Comparison of ENCODE assay signal across 12 mouse cellular contexts in genomic region chr14:121780144-121780913, GRCm38 (mm10). TPM values are rescaled to one million over a fixed set of nuclear protein-coding genes. Genes with fewer than 3 reads are reported as not detected.
DNase-seq lines count a peak whose midpoint lies in the region; ATAC-seq and TF ChIP-seq lines count a peak whose summit lies in the region.
"Had no signal": no experiment of that assay in that cellular context is flagged by ENCODE, and none has a peak within 500 bp of the region (broad histone marks: within the 10 kb centered on the region; RNA-seq: fewer than 3 reads in every experiment).

No protein-coding gene starts in this region.

- no peak for DNase-seq in kidney, postnatal 25 days
- DNase-seq: midbrain, embryonic 14.5 days had no signal

- TF ChIP-seq POLR2A in cortical plate, adult 2 months (IDR thresholded peaks at IDR 0.05; ENCODE audit: extremely low read depth, insufficient read depth, low read length): no peak

- 81% methylated on average over 11 of the region's 11 CpGs for WGBS in forebrain, embryonic 12.5 days
- 81% methylated on average over 11 of the region's 11 CpGs for WGBS in forebrain, embryonic 13.5 days
- WGBS in kidney, embryonic 15.5 days: 42% methylated on average over 11 of the region's 11 CpGs
- WGBS in limb, embryonic 13.5 days: 33% methylated on average over 11 of the region's 11 CpGs
- WGBS in midbrain, embryonic 15.5 days: 77% methylated on average over 11 of the region's 11 CpGs

- no peak for TF ChIP-seq CTCF in cortical plate, adult 2 months (IDR thresholded peaks at IDR 0.05; ENCODE audit: extremely low read depth, insufficient read depth, low read length)

- no peak for ATAC-seq in forebrain, embryonic 12.5 days (ENCODE audit: low FRiP score)
- ATAC-seq in forebrain, embryonic 13.5 days: no peak
- peak; percentile 20; the same call in 1 of the 2 replicates for ATAC-seq in kidney, embryonic 15.5 days (replicated peaks; ENCODE audit: low FRiP score)
- ATAC-seq in limb, embryonic 13.5 days (ENCODE audit: low FRiP score, low read depth): no peak
- ATAC-seq in erythroblast, adult 5-6 weeks (replicated peaks; ENCODE audit: low FRiP score, poor library complexity, severe bottlenecking): no peak
- ATAC-seq in midbrain, embryonic 15.5 days (replicated peaks): no peak
- ATAC-seq: forebrain, embryonic 15.5 days had no signal

- H3K9me3 ChIP-seq in forebrain, embryonic 12.5 days: no peaks in the 10 kb centered on the region
- no peaks in the 10 kb centered on the region for H3K9me3 ChIP-seq in forebrain, embryonic 13.5 days (replicated peaks)
- H3K9me3 ChIP-seq in kidney, embryonic 15.5 days (replicated peaks): no peaks in the 10 kb centered on the region
- no peaks in the 10 kb centered on the region for H3K9me3 ChIP-seq in limb, embryonic 13.5 days
- no peaks in the 10 kb centered on the region for H3K9me3 ChIP-seq in midbrain, embryonic 15.5 days
- H3K9me3 ChIP-seq: forebrain, embryonic 15.5 days; G1E had no signal

- H3K27me3 ChIP-seq in forebrain, embryonic 12.5 days: no peaks in the 10 kb centered on the region
- no peaks in the 10 kb centered on the region for H3K27me3 ChIP-seq in forebrain, embryonic 13.5 days
- H3K27me3 ChIP-seq in kidney, embryonic 15.5 days: no peaks in the 10 kb centered on the region
- 0 out of 2 replicates have a peak, but pooled peaks cover 12% of the 10 kb centered on the region for H3K27me3 ChIP-seq in limb, embryonic 13.5 days
- H3K27me3 ChIP-seq in midbrain, embryonic 15.5 days (replicated peaks): no peaks in the 10 kb centered on the region
- H3K27me3 ChIP-seq: forebrain, embryonic 15.5 days had no signal

- H3K4me3 ChIP-seq in forebrain, embryonic 12.5 days (replicated peaks): no peak overlapping the region
- no peak overlapping the region for H3K4me3 ChIP-seq in forebrain, embryonic 13.5 days
- no peak overlapping the region for H3K4me3 ChIP-seq in kidney, embryonic 15.5 days (replicated peaks)
- H3K4me3 ChIP-seq in cortical plate, adult 2 months (ENCODE audit: insufficient read depth, low read length): no peak overlapping the region
- H3K4me3 ChIP-seq in limb, embryonic 13.5 days: no peak overlapping the region
- no peak overlapping the region for H3K4me3 ChIP-seq in midbrain, embryonic 15.5 days
- H3K4me3 ChIP-seq: forebrain, embryonic 15.5 days had no signal

- no peak overlapping the region for H3K4me2 ChIP-seq in forebrain, embryonic 12.5 days
- no peak overlapping the region for H3K4me2 ChIP-seq in forebrain, embryonic 13.5 days
- no peak overlapping the region for H3K4me2 ChIP-seq in kidney, embryonic 15.5 days
- peak overlapping the region; percentile 14; the same call in 1 of the 2 replicates for H3K4me2 ChIP-seq in limb, embryonic 13.5 days (replicated peaks)
- no peak overlapping the region for H3K4me2 ChIP-seq in midbrain, embryonic 15.5 days
- H3K4me2 ChIP-seq: forebrain, embryonic 15.5 days had no signal

- no peak overlapping the region for H3K9ac ChIP-seq in forebrain, embryonic 12.5 days
- H3K9ac ChIP-seq in forebrain, embryonic 13.5 days: no peak overlapping the region
- H3K9ac ChIP-seq in kidney, embryonic 15.5 days: no peak overlapping the region
- no peak overlapping the region for H3K9ac ChIP-seq in limb, embryonic 13.5 days
- no peak overlapping the region for H3K9ac ChIP-seq in midbrain, embryonic 15.5 days
- H3K9ac ChIP-seq: forebrain, embryonic 15.5 days; liver, embryonic 14.5 days had no signal

- no peaks in the 10 kb centered on the region for H3K4me1 ChIP-seq in forebrain, embryonic 12.5 days
- H3K4me1 ChIP-seq in forebrain, embryonic 13.5 days: no peaks in the 10 kb centered on the region
- peaks cover 29% of the 10 kb centered on the region for H3K4me1 ChIP-seq in kidney, embryonic 15.5 days
- no peaks in the 10 kb centered on the region for H3K4me1 ChIP-seq in cortical plate, adult 2 months (ENCODE audit: control insufficient read depth, insufficient read depth, low read length)
- peaks cover 27% of the 10 kb centered on the region for H3K4me1 ChIP-seq in limb, embryonic 13.5 days
- H3K4me1 ChIP-seq in midbrain, embryonic 15.5 days: no peaks in the 10 kb centered on the region
- H3K4me1 ChIP-seq: forebrain, embryonic 15.5 days had no signal

- 0 out of 2 replicates have a peak overlapping the region, but pooled peaks have one; percentile 13 for H3K27ac ChIP-seq in forebrain, embryonic 12.5 days
- no peak overlapping the region for H3K27ac ChIP-seq in forebrain, embryonic 13.5 days
- H3K27ac ChIP-seq in kidney, embryonic 15.5 days: peak overlapping the region; percentile 90
- peak overlapping the region; percentile 6; the same call in 1 of the 2 replicates for H3K27ac ChIP-seq in cortical plate, adult 2 months (ENCODE audit: insufficient read depth, low read length)
- H3K27ac ChIP-seq in limb, embryonic 13.5 days: peak overlapping the region; percentile 69
- no peak overlapping the region for H3K27ac ChIP-seq in midbrain, embryonic 15.5 days
- H3K27ac ChIP-seq: forebrain, embryonic 15.5 days; liver, embryonic 14.5 days had no signal

- no peaks in the 10 kb centered on the region for H3K36me3 ChIP-seq in forebrain, embryonic 12.5 days (replicated peaks)
- no peaks in the 10 kb centered on the region for H3K36me3 ChIP-seq in forebrain, embryonic 13.5 days (ENCODE audit: poor library complexity, severe bottlenecking)
- H3K36me3 ChIP-seq in kidney, embryonic 15.5 days: no peaks in the 10 kb centered on the region
- no peaks in the 10 kb centered on the region for H3K36me3 ChIP-seq in limb, embryonic 13.5 days
- H3K36me3 ChIP-seq in midbrain, embryonic 15.5 days (replicated peaks): no peaks in the 10 kb centered on the region
- H3K36me3 ChIP-seq: forebrain, embryonic 15.5 days had no signal

RNA-seq across cellular contexts. Expression of gene Dock9, which starts 17.3 kb away (rescaled TPM):
- polyA plus RNA-seq in forebrain, embryonic 12.5 days (2016; fragmentation: Nextera tagmentation; extraction: Ambion mirVana): 4.4 and 4.8 TPM in 2 replicates
- polyA plus RNA-seq in forebrain, embryonic 13.5 days (2015; fragmentation: Nextera tagmentation; extraction: Ambion mirVana): 4.2 and 5.2 TPM in 2 replicates
- 10.1 and 11.1 TPM in 2 replicates for polyA plus RNA-seq in kidney, embryonic 15.5 days (2015; fragmentation: Nextera tagmentation; extraction: Ambion mirVana)
- polyA plus RNA-seq in cortical plate, adult 2 months (2012; rRNA removed): 68.4 and 74.9 TPM in 2 replicates
- polyA plus RNA-seq in limb, embryonic 13.5 days (2015; fragmentation: Nextera tagmentation; extraction: Ambion mirVana): 4.9 and 5.4 TPM in 2 replicates
- 0.19 and 4.8 TPM in 2 replicates for total RNA-seq in erythroblast, adult 5-6 weeks (2015; ENCODE audit: low replicate concordance)
- total RNA-seq in erythroblast, adult 5-6 weeks (2017; ENCODE audit: low replicate concordance): 1.1 and 1.5 TPM in 2 replicates
- polyA plus RNA-seq in midbrain, embryonic 15.5 days (2015; fragmentation: Nextera tagmentation; extraction: Ambion mirVana): 12.9 and 14.5 TPM in 2 replicates

Comparison
In these comparisons a context has a peak if more than half of its experiments do, and no peak if none do; other contexts are left out.
1. H3K27ac ChIP-seq: peak in forebrain, embryonic 12.5 days (single experiment), kidney, embryonic 15.5 days (single experiment), cortical plate, adult 2 months (single experiment) and limb, embryonic 13.5 days (single experiment); none in forebrain, embryonic 13.5 days (single experiment) and midbrain, embryonic 15.5 days (single experiment).